Mouse (Mus musculus) G1E (cell line): ENCODE data around the gene Plekhj1. TPM values are rescaled to one million over a fixed set of nuclear protein-coding genes. Genes with fewer than 3 reads are reported as not detected.

ENCODE experiments used
- ATAC-seq: 2 replicates; pipeline ENCODE4 v1.8.0; 2016; ENCODE audit warnings: mild to moderate bottlenecking; ENCODE audit not compliant: insufficient number of reproducible peaks, poor library complexity, low FRiP score, severe bottlenecking; ENCODE audit errors: extremely low read depth
- DNase-seq: peaks from one replicate; pipeline ENCODE4 v3.0.0; 2012; ENCODE audit warnings: low spot score
- H3K27me3 ChIP-seq: 2 replicates; pipeline ENCODE4 v1.6.1; 2012; ENCODE audit warnings: mild to moderate bottlenecking, low read length, inconsistent platforms; ENCODE audit not compliant: insufficient read depth
- H3K36me3 ChIP-seq: replicated peaks from 2 replicates; pipeline ENCODE3; 2012; ENCODE audit warnings: mild to moderate bottlenecking, inconsistent platforms
- H3K4me1 ChIP-seq: 2 replicates; pipeline ENCODE4 v1.6.1; 2012; ENCODE audit warnings: low read depth, low read length, inconsistent platforms, mixed read lengths; ENCODE audit not compliant: insufficient read depth
- H3K4me3 ChIP-seq: 2 replicates; pipeline ENCODE4 v1.5.1; 2012; ENCODE audit warnings: low read depth, mild to moderate bottlenecking, inconsistent platforms, low read length, moderate library complexity, mixed read lengths
- H3K9me3 ChIP-seq: replicated peaks from 2 replicates; pipeline ENCODE4 v1.6.1; 2012; ENCODE audit warnings: inconsistent platforms
- CTCF ChIP-seq: IDR thresholded peaks from 2 replicates; pipeline ENCODE4 v1.5.1; 2012; ENCODE audit warnings: low read depth, low read length, inconsistent platforms, mixed read lengths
- GATA1 ChIP-seq: IDR thresholded peaks from 2 replicates; pipeline ENCODE4 v1.6.1; 2012; ENCODE audit warnings: borderline replicate concordance, low read length, inconsistent platforms, mixed read lengths
- GATA2 ChIP-seq: IDR thresholded peaks from 2 replicates; pipeline ENCODE4 v1.6.1; 2012; ENCODE audit warnings: low read depth, low read length, inconsistent platforms, borderline replicate concordance
- POLR2AphosphoS5 ChIP-seq: IDR thresholded peaks from 2 replicates; pipeline ENCODE4 v1.6.1; 2012; ENCODE audit warnings: low read depth, low read length, inconsistent platforms; ENCODE audit not compliant: insufficient replicate concordance
- TAL1 ChIP-seq: conservative IDR thresholded peaks from 2 replicates; pipeline ENCODE4 v1.6.1; 2012; ENCODE audit warnings: low read depth, low read length, inconsistent platforms, mixed read lengths
- polyA plus RNA-seq: library from polyadenylated mRNA; stranded (reverse); fragments of >175 nt; gene quantifications from 2 replicates; pipeline ENCODE4 v1.2.3, GENCODE M21; 2012
- total RNA-seq, 2 experiments: library from RNA; stranded (forward) in 1 of 2; stranded (reverse) in 1 of 2; fragments of 200-1000 nt in 1 of 2; fragments of >200 nt in 1 of 2; fragmentation: Nextera tagmentation in 1 of 2; gene quantifications; 2 replicates each; pipeline ENCODE4 v1.2.3; 2014 to 2017

Gene Plekhj1
- total RNA-seq (2014; fragmentation: Nextera tagmentation) (122 and 192 TPM in 2 replicates), total RNA-seq (2017) (58.1 and 68.0 TPM in 2 replicates), polyA plus RNA-seq (285 and 325 TPM in 2 replicates)

DNA sequence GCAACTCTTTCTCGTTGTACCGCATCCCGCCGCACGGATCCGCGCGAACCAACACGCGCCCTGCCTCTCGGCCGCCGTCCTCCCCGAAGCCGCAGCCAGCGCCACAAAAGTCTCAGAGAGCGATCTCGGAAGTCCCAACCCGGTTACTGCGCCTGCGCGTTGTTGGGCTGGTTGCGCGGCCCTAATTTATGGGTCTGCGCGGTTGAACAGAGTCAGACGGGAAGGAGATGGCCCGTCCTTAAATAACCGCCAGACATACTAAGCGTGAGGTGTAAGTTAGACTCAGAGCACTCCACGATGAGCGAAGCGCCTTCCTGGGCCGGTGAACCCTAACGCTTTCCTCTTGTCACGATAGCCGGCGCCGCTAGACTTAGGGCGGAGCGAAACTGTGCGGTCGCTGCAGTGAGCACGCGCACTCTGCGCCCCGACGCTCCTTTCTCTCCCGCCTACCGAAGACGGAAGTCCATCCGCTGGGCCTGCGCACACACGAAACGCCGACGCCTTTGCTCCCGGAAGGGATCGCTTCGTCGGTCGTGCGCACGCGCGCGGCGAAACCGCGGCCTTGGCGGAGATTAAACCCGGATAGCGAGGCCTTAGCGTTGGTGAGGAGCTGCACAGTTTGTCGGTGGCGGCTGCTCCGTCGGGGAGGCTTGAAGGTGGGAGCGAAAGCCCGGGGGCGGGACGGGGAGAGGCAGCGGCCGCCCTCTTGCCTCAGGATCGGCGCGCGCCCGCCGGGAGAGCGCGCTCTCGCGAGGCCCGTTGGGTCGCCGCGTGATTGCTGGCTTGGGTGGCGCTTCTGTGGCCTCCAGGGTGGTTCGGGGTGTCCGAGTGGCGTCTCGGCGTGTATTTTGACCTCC, at the start of gene Plekhj1, which contains the start of gene Sf3a2:
Plekhj1 (minus strand) TSS at position 477 of the 857 bp plus-strand sequence.
Sf3a2 (plus strand) TSS at position 49 of the 857 bp plus-strand sequence.
- TF ChIP-seq TAL1: no peak
- no peak for TF ChIP-seq GATA2
- TF ChIP-seq GATA1: no peak
- TF ChIP-seq CTCF: no peak
- TF ChIP-seq POLR2AphosphoS5: no peak
- Histone ChIP-seq H3K4me1 (peaks cover 72% of the 10 kb centered on the region), H3K9me3 (no peaks in the 10 kb centered on the region), H3K4me3 (peak within 1 kb of the TSS; percentile 86), H3K36me3 (peaks cover 80% of the 10 kb centered on the region), H3K27me3 (no peaks in the 10 kb centered on the region)
- peak; percentile 96 for DNase-seq
- ATAC-seq: peak; percentile 79

DNA sequence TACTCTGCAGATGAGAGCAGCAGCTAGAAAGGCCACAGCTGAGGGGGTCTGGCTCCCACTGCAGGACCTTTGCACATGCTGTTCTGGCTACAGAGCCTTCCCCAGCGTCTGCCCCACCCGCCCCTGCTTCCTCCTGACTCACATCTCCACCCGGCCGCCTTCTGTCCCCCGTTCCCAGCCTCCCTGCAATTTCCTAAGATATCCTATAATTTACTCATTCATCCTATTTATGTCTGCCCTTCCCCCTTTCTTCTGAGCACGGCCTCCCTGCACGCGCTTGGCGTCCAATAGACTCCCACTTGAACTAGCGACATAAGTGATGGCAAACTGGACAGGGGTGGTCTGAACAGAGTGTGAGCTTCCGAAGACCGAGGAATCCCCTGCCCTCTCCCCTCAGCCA, 47.3 kb upstream of the Plekhj1 start:
- TF ChIP-seq GATA2 (no peak), CTCF (no peak), GATA1 (no peak), TAL1 (no peak), POLR2AphosphoS5 (no peak)
- no peak for ATAC-seq
- no peak for DNase-seq
- Histone ChIP-seq H3K4me3 (no peak overlapping the region), H3K36me3 (peaks cover 17% of the 10 kb centered on the region), H3K9me3 (no peaks in the 10 kb centered on the region), H3K4me1 (peaks cover 30% of the 10 kb centered on the region), H3K27me3 (peaks cover 63% of the 10 kb centered on the region)

DNA sequence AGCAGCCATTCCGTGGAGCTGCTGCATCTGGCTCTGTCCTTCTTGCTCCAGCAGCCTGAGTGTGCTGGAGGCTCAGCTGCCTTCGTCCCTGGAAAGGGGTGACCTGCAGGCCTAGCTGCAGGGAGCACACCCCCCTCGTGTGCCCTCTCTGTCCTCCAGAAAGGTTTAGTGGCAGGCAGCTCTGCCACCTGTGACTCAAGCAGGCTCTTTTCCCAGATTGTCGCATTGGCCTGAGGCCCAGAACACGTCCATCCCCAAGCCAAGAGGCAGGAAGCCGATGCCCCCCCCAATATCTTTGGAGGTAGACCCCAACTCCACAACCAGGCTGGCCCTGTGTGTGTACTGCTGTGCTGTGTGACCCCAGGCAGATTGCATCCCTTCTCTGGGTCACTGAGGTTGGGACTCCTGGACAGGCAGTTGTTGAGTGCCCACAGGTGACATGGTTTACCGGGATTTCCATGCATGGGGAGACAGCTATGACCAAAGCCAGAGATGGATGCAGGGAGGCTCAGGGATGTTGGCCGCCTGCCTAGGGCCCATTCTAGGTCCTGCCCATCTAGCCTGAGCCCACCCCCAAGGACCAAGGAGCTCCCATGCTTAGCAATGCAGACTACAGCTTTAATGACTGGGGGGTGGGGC, 46.7 kb upstream of the Plekhj1 start:
- Histone ChIP-seq H3K36me3 (peaks cover 12% of the 10 kb centered on the region), H3K4me3 (no peak overlapping the region), H3K9me3 (no peaks in the 10 kb centered on the region), H3K27me3 (peaks cover 69% of the 10 kb centered on the region), H3K4me1 (peaks cover 25% of the 10 kb centered on the region)
- no peak for ATAC-seq
- TF ChIP-seq TAL1 (no peak), POLR2AphosphoS5 (no peak), CTCF (no peak), GATA2 (no peak), GATA1 (no peak)
- no peak for DNase-seq

DNA sequence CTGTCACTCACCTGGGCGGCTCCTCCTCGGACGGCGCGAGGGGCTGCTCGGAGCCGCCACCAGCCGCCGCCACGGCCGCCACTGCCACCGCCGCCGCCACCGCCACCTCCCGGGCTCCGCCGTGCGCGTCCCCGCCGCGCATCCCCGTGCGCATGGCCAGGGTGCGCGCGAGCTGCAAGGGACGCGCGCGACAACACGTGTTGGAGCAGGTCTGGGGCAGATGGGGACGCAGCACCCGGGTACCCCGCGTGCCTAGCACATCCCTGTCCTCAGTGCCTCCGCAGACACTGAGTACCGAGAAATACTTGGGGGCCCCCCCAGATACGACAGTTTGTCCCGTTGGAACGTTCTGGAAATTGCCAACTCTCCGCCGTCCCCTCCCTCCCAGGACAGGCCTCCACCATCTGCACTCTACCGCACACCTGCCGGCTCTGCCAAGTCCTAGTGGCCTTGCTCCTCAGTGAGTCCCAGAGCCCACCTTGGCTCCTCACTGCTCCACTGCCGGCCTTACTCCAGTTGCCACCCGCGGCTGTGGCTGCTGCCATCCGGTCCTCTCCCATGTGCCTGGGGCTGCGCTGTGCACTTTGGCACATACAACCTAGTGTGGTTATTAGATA, 45.6 kb upstream of the Plekhj1 start, which contains the start of gene Lingo3:
Lingo3 (minus strand) TSS at position 109 of the 617 bp plus-strand sequence.
- no peak within 1 kb of the TSS for H3K4me3 ChIP-seq
- H3K4me1 ChIP-seq: peaks cover 21% of the 10 kb centered on the region
- DNase-seq: no peak
- TF ChIP-seq POLR2AphosphoS5 (no peak), CTCF (no peak), GATA2 (no peak), TAL1 (no peak), GATA1 (no peak)
- no peaks in the 10 kb centered on the region for H3K9me3 ChIP-seq
- peaks cover 75% of the 10 kb centered on the region for H3K27me3 ChIP-seq
- no peak for ATAC-seq
- H3K36me3 ChIP-seq: peaks cover under 1% of the 10 kb centered on the region

DNA sequence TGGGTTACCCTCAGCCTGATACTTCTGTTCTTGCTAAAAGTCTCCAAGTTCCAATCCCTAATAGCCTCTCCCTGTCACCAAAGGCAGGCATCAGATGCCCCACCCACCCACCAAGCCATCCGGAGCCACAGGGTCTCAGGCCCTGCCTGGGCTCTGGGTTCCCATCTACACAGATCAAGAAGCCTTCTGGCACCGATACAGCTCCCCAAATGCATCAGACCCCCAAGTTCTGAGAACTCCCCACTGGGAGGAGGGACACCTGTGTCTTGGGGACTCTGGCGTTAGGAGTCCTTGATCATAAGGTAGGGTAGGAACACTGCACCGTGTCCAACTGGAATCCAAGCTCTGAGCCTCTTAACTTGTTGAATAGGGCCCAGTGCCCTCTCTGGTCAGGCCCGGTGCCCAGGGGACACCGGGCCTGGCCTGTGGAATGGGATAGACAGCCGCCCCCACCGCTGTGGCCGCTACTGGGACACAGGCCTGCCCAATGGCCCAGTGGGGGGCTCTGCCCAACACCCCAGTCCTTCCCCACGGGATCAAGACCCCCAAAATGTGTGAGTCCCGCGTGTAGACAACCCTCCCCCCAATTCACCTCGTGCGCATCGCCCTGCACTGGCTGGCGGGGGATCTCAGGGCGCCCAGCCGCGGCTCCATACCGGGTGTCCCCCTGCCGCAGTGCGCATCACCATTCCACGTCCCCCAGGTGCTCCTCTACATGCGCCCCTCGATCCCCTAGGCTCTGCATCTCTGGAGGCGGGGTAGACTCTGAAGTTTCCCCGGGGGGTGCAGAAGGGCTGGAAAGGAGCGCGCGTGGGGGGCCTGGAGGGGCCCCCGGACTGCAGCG, 44.9 kb upstream of the Plekhj1 start:
- Histone ChIP-seq H3K36me3 (no peaks in the 10 kb centered on the region), H3K27me3 (peaks cover 81% of the 10 kb centered on the region), H3K4me1 (peaks cover 13% of the 10 kb centered on the region), H3K9me3 (no peaks in the 10 kb centered on the region), H3K4me3 (no peak overlapping the region)
- ATAC-seq (no peak), DNase-seq (no peak)
- TF ChIP-seq CTCF (no peak), TAL1 (no peak), GATA2 (no peak), GATA1 (no peak), POLR2AphosphoS5 (no peak)
